ENCODE assay signal across 8 mouse cellular contexts in the genomic region with DNA sequence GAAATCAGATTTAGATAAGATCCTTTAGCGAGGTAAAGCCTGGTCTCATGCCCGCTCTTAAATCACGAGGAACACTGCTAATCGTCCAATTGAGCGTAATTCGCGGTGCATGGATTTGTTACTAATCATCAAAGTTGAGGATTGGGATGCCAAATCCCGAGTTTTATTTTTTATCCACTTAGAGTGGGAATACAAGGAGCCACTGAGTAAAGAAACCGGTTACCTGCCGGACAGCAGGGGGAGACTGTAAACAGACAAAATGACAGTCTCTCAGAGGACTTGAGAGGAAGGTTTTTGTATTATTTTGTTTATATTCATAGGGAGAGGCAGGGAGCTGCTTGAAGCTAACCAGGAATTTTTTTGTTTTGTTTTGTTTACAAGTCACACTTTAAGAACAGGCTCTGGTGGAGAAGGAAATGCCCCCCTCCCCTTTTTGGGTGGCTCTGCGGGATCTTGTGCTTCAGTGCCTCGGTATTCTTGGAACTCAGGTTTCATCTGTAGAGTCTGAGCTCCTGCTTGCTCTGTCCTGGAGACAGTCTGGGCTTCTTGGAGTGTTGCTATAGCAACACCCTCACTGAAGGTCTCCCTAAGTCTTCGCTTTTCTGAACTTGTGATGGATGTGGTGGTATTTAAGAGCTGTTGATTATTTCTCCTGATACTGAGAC. TPM values are rescaled to one million over a fixed set of nuclear protein-coding genes. Genes with fewer than 3 reads are reported as not detected.
DNase-seq lines count a peak whose midpoint lies in the region; ATAC-seq and TF ChIP-seq lines count a peak whose summit lies in the region.

No protein-coding gene starts in this region.

- H3K4me1 ChIP-seq in forebrain, embryonic 16.5 days (replicated peaks; ENCODE audit: control insufficient read depth, insufficient read depth, low read length) = peaks cover 17% of the 10 kb centered on the region
- peaks cover 8% of the 10 kb centered on the region for H3K4me1 ChIP-seq in kidney, postnatal 0 days (replicated peaks; ENCODE audit: insufficient read depth, low read length)
- peaks cover 11% of the 10 kb centered on the region for H3K4me1 ChIP-seq in midbrain, embryonic 11.5 days (ENCODE audit: control insufficient read depth, insufficient read depth, low read length)

- 10% methylated on average over 13 of the region's 13 CpGs for WGBS in forebrain, embryonic 16.5 days
- WGBS in kidney, postnatal 0 days = 6% methylated on average over 13 of the region's 13 CpGs
- WGBS in midbrain, embryonic 11.5 days = 11% methylated on average over 13 of the region's 13 CpGs

- H3K9me3 ChIP-seq in forebrain, embryonic 16.5 days (ENCODE audit: control insufficient read depth, low read length) = no peaks in the 10 kb centered on the region
- H3K9me3 ChIP-seq in kidney, postnatal 0 days (replicated peaks; ENCODE audit: low read length) = no peaks in the 10 kb centered on the region
- H3K9me3 ChIP-seq in midbrain, embryonic 11.5 days (ENCODE audit: control insufficient read depth, low read length) = no peaks in the 10 kb centered on the region

- no peaks in the 10 kb centered on the region for H3K27me3 ChIP-seq in forebrain, embryonic 16.5 days (replicated peaks; ENCODE audit: control insufficient read depth, insufficient read depth, low read length)
- no peaks in the 10 kb centered on the region for H3K27me3 ChIP-seq in kidney, postnatal 0 days (ENCODE audit: insufficient read depth, low read length)
- H3K27me3 ChIP-seq in midbrain, embryonic 11.5 days (ENCODE audit: control insufficient read depth, insufficient read depth, low read length) = no peaks in the 10 kb centered on the region

- peaks cover 18% of the 10 kb centered on the region for H3K36me3 ChIP-seq in forebrain, embryonic 16.5 days (ENCODE audit: control insufficient read depth, insufficient read depth)
- H3K36me3 ChIP-seq in kidney, postnatal 0 days (ENCODE audit: insufficient read depth, low read length) = peaks cover 21% of the 10 kb centered on the region
- H3K36me3 ChIP-seq in midbrain, embryonic 11.5 days (ENCODE audit: control insufficient read depth, insufficient read depth, low read length) = no peaks in the 10 kb centered on the region

- peak; percentile 39 for DNase-seq in adrenal gland, postnatal 14 days
- DNase-seq in adrenal gland, adult 2 months = no peak
- peak; percentile 32 for DNase-seq in ZHBTc4 (ENCODE audit: low read depth, low spot score)
- peak; percentile 76 for DNase-seq in kidney, postnatal 0 days (ENCODE audit: low spot score)
- peak; percentile 87 for DNase-seq in midbrain, embryonic 11.5 days (ENCODE audit: low spot score, missing footprints)
- no peak for DNase-seq in layer of hippocampus, adult 9-10 months (ENCODE audit: low spot score)
- DNase-seq in gastrocnemius, postnatal 14 days = no peak

- H3K27ac ChIP-seq in forebrain, embryonic 16.5 days (ENCODE audit: low read length) = no peak overlapping the region
- peak overlapping the region; percentile 78 for H3K27ac ChIP-seq in kidney, postnatal 0 days
- no peak overlapping the region for H3K27ac ChIP-seq in midbrain, embryonic 11.5 days (ENCODE audit: low read depth, low read length)

- intact Hi-C loops in gastrocnemius, postnatal 14 days (cut with DNase I; ENCODE audit: low total_unique reads) = loop anchor here (2.0 kb wide), 1 partner anchor 47 kb away; the partner anchor contains the start of gene Crk

- ATAC-seq in forebrain, embryonic 16.5 days = no peak
- ATAC-seq in kidney, postnatal 0 days (replicated peaks; ENCODE audit: low FRiP score, low read depth) = no peak
- no peak for ATAC-seq in midbrain, embryonic 11.5 days (ENCODE audit: low FRiP score)

- TF ChIP-seq CTCF in kidney, postnatal 0 days (IDR thresholded peaks at IDR 0.05; ENCODE audit: low read depth) = peak; percentile 68

- peak overlapping the region; percentile 60 for H3K9ac ChIP-seq in forebrain, embryonic 16.5 days (replicated peaks; ENCODE audit: low read depth, low read length)
- peak overlapping the region; percentile 57 for H3K9ac ChIP-seq in kidney, postnatal 0 days (ENCODE audit: low read depth, low read length)
- peak overlapping the region; percentile 76 for H3K9ac ChIP-seq in midbrain, embryonic 11.5 days (ENCODE audit: low read length)

- peak overlapping the region; percentile 80 for H3K4me3 ChIP-seq in forebrain, embryonic 16.5 days (replicated peaks; ENCODE audit: low read length)
- peak overlapping the region; percentile 61 for H3K4me3 ChIP-seq in kidney, postnatal 0 days (replicated peaks; ENCODE audit: low read depth, low read length)
- H3K4me3 ChIP-seq in midbrain, embryonic 11.5 days (ENCODE audit: low read depth, low read length) = peak overlapping the region; percentile 72

- H3K4me2 ChIP-seq in forebrain, embryonic 16.5 days (ENCODE audit: low read length) = peak overlapping the region; percentile 89
- H3K4me2 ChIP-seq in kidney, postnatal 0 days (ENCODE audit: low read length) = peak overlapping the region; percentile 58
- H3K4me2 ChIP-seq in midbrain, embryonic 11.5 days = peak overlapping the region; percentile 65

RNA-seq across cellular contexts. Expression of gene Inpp5k, which starts 0.9 kb away (rescaled TPM):
- total RNA-seq in adrenal gland, postnatal 14 days (2021) = 32.3 and 41.8 TPM in 2 replicates
- total RNA-seq in adrenal gland, adult 2 months (2021) = 10 to 100 TPM; 32.9 to 42.3 TPM
- 38.0 and 50.0 TPM in 2 replicates for polyA plus RNA-seq in adrenal gland, adult 2 months (2012; rRNA removed)
- 54.4 and 59.3 TPM in 2 replicates for polyA plus RNA-seq in forebrain, embryonic 16.5 days (2015; fragmentation: Nextera tagmentation; extraction: Ambion mirVana)
- 35.9 and 38.6 TPM in 2 replicates for polyA plus RNA-seq in kidney, postnatal 0 days (2015; fragmentation: Nextera tagmentation; extraction: Ambion mirVana)
- polyA plus RNA-seq in midbrain, embryonic 11.5 days (2014; fragmentation: Nextera tagmentation; extraction: Ambion mirVana) = 23.7 and 25.6 TPM in 2 replicates
- total RNA-seq in gastrocnemius, postnatal 14 days (2021) = 10 to 100 TPM; 17.0 to 23.0 TPM

RNA-seq across cellular contexts. Expression of gene Myo1c, which starts 18.6 kb away (rescaled TPM):
- 148 and 155 TPM in 2 replicates for total RNA-seq in adrenal gland, postnatal 14 days (2021)
- total RNA-seq in adrenal gland, adult 2 months (2021) = 100 to 1,000 TPM; 136 to 174 TPM
- 74.7 and 101 TPM in 2 replicates for polyA plus RNA-seq in adrenal gland, adult 2 months (2012; rRNA removed)
- 11.3 and 11.9 TPM in 2 replicates for polyA plus RNA-seq in forebrain, embryonic 16.5 days (2015; fragmentation: Nextera tagmentation; extraction: Ambion mirVana)
- 55.3 and 60.8 TPM in 2 replicates for polyA plus RNA-seq in kidney, postnatal 0 days (2015; fragmentation: Nextera tagmentation; extraction: Ambion mirVana)
- 9.8 and 10.2 TPM in 2 replicates for polyA plus RNA-seq in midbrain, embryonic 11.5 days (2014; fragmentation: Nextera tagmentation; extraction: Ambion mirVana)
- total RNA-seq in gastrocnemius, postnatal 14 days (2021) = 10 to 100 TPM; 50.5 to 51.8 TPM

RNA-seq across cellular contexts. Expression of gene Pitpna, which starts 43.8 kb away (rescaled TPM):
- 150 and 164 TPM in 2 replicates for total RNA-seq in adrenal gland, postnatal 14 days (2021)
- 100 to 1,000 TPM; 185 to 186 TPM for total RNA-seq in adrenal gland, adult 2 months (2021)
- 42.6 and 97.6 TPM in 2 replicates for polyA plus RNA-seq in adrenal gland, adult 2 months (2012; rRNA removed)
- 86.1 and 90.2 TPM in 2 replicates for polyA plus RNA-seq in forebrain, embryonic 16.5 days (2015; fragmentation: Nextera tagmentation; extraction: Ambion mirVana)
- polyA plus RNA-seq in kidney, postnatal 0 days (2015; fragmentation: Nextera tagmentation; extraction: Ambion mirVana) = 68.9 and 69.8 TPM in 2 replicates
- 87.9 and 90.7 TPM in 2 replicates for polyA plus RNA-seq in midbrain, embryonic 11.5 days (2014; fragmentation: Nextera tagmentation; extraction: Ambion mirVana)
- total RNA-seq in gastrocnemius, postnatal 14 days (2021) = 100 to 1,000 TPM; 176 to 185 TPM

RNA-seq across cellular contexts. Expression of gene Crk, which starts 47.4 kb away (rescaled TPM):
- 100 and 101 TPM in 2 replicates for total RNA-seq in adrenal gland, postnatal 14 days (2021)
- 100 to 1,000 TPM; 105 to 110 TPM for total RNA-seq in adrenal gland, adult 2 months (2021)
- 201 and 233 TPM in 2 replicates for polyA plus RNA-seq in adrenal gland, adult 2 months (2012; rRNA removed)
- 130 and 142 TPM in 2 replicates for polyA plus RNA-seq in forebrain, embryonic 16.5 days (2015; fragmentation: Nextera tagmentation; extraction: Ambion mirVana)
- 106 and 112 TPM in 2 replicates for polyA plus RNA-seq in kidney, postnatal 0 days (2015; fragmentation: Nextera tagmentation; extraction: Ambion mirVana)
- 128 and 130 TPM in 2 replicates for polyA plus RNA-seq in midbrain, embryonic 11.5 days (2014; fragmentation: Nextera tagmentation; extraction: Ambion mirVana)
- total RNA-seq in gastrocnemius, postnatal 14 days (2021) = 10 to 100 TPM; 44.6 to 45.4 TPM

Comparison
In these comparisons a context has a peak if more than half of its experiments do, and no peak if none do; other contexts are left out.
1. DNase-seq: peak in adrenal gland, postnatal 14 days (single experiment), ZHBTc4 (single experiment), kidney, postnatal 0 days (single experiment) and midbrain, embryonic 11.5 days (single experiment); none in adrenal gland, adult 2 months (single experiment), layer of hippocampus, adult 9-10 months (single experiment) and gastrocnemius, postnatal 14 days (single experiment).
2. Peak in every context shown above with its lines, with median percentiles within 50 percentile points of each other: H3K4me2 ChIP-seq, H3K4me3 ChIP-seq and H3K9ac ChIP-seq.